Mouse (Mus musculus) left cerebral cortex, adult 8-10 months (tissue): ENCODE data around the gene Cbx8. TPM values are rescaled to one million over a fixed set of nuclear protein-coding genes. Genes with fewer than 3 reads are reported as not detected.

ENCODE experiments used
- DNase-seq, 2 experiments: peaks; one replicate each; pipeline ENCODE4 v3.0.0; 2022; ENCODE audit warnings: low spot score in 2 of 2
- total RNA-seq, 4 experiments: library from RNA; stranded (reverse); gene quantifications; 2 replicates each; pipeline ENCODE4 v1.2.4; 2022

Cbx8 gene
- total RNA-seq, 4 experiments from 2014 or later, result 7.1 to 16.7 (median 11.1) TPM

DNA sequence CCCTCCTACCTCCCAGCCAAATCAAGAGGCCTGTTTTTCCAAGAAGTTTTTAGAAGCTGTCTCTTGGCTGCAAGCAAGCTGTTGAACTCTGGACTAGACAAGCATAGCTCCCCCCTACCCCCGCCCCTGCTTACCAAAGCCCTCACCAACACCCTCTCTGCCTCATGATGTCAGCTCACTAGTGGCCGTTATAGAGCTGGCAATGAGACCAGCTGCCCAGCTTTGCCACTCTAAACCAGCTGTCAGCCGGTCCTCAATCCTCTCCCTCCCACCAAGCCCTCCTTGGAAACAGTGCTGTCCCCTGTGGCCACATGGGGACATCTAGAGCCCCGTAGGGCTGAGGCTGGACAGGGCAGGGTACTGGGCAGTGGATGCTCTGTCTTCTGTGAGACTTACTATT is 45.3 kb downstream of the Cbx8 start:
- DNase-seq, result no peak

DNA sequence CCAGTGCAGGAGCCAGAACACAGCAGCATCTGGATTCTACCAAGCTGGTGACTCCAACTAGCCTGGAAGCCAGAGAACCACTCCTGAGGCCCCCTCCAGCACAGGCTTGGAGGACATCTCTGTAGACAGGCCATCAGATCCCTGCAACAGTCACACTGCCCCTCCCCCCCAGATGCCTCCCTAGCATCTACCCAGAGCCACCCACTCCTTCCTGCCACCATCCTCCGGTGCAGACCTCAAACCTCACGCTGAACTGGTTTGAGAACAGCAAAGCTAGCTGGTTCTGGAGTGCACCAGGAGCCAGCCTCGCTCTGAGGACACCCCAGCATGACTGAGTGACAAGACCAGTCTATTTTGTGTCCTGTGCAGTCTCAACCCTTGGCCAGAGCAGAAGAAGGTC is 48.0 kb downstream of the Cbx8 start:
- DNase-seq, result no peak

DNA sequence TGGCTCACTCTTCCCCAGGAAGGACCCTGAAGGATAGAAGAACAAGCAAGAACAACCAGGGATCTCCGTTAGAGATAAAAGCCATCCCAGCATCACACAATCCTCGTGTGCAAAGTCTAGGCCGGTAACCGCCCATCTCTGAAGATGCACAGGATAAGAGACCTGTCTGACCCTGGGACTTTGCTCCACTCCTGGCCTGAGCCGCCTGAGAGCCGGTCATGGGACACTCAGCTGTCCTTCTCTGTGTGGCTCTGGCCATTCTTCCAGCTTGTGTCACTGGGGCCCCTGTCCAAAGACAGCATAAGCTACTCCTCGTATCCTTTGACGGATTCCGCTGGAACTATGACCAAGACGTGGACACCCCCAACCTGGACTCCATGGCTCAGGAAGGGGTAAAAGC is 52.8 kb downstream of the Cbx8 start, which contains the start of gene Enpp7:
TSS of gene Enpp7 (plus strand) at position 190 of the 400 bp plus-strand sequence.
- DNase-seq, result no peak

Other genes with a start within 250 kb of the Cbx8 start
- gene Rbfox3, start 129.4 kb downstream of the Cbx8 start, total RNA-seq, result 100 to 1,000 TPM; 295 to 336 (median 323) TPM
- gene Enpp7, start 52.8 kb downstream of the Cbx8 start, total RNA-seq, result not detected
- gene Cbx2, start 18.0 kb downstream of the Cbx8 start, total RNA-seq, result 1 to 10 TPM; 2.2 to 3.3 (median 2.6) TPM
- 10 to 100 TPM; 48.9 to 54.2 (median 50.0) TPM for gene Cbx4, start 45.3 kb upstream of the Cbx8 start, total RNA-seq
- gene Tbc1d16, start 187.5 kb upstream of the Cbx8 start, total RNA-seq, result 10 to 100 TPM; 32.9 to 39.8 (median 35.6) TPM
- gene Ccdc40, start 187.6 kb upstream of the Cbx8 start, total RNA-seq, result 1 to 10 TPM; 1.1 to 3.2 (median 1.7) TPM
- 100 to 1,000 TPM; 280 to 307 (median 295) TPM for gene Gaa, start 226.9 kb upstream of the Cbx8 start, total RNA-seq